Mouse (Mus musculus): ENCODE results near the gene St5.

DNA sequence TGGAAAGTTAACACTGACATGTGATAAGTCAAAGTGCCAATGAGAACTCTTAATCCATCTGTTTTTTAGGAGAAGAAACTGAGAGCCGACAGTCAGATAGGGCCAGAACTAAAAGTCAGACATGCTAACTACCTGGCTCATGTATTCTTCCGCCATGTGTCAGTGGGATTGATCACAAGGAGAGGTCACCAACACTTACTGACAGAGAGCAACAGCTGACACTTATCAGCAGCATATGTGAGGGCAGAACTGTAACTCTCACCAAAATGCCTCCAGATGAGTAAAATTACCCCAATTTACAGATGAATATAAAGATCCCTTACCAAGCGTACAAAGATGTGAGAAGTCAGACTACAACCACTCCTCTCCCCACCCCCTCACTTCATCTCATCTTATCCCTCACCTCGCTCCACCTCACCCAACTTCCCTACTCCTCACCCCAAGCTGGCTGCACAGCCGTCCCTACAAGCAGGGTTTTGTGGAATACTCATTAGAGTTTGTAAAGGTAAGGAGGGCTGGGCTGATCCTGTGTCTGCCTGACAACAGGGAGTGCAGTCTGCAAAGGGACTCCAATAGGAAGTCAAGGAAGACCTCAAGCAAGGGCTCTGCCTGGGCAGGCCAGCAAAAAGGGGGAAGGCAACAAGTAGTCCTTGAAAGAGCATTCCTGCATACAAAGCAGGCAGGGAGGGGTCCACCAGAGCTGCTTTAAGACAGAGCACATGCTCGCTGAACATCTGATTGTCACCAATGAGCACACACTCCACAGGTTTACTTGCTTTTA is 93.7 kb downstream of the St5 start:
- TF ChIP-seq POLR2A (IDR thresholded peaks at IDR 0.05; ENCODE audit: low read depth, low read length) (no peak), CTCF (conservative IDR thresholded peaks at IDR 0.05; ENCODE audit: insufficient read depth, insufficient read length, low read depth, low read length) (no peak)

Measured in kidney, adult 2 months (tissue).